Mouse (Mus musculus): ENCODE measurements around the gene Pramel5. TPM values are rescaled to one million over a fixed set of nuclear protein-coding genes. Genes with fewer than 3 reads are reported as not detected.
"Not testable (repeated sequence)": the region's sequence is repeated elsewhere in the genome, so short reads cannot be mapped to it uniquely, and the experiment has no call there.

Pramel5 gene
- polyA plus RNA-seq (2012; rRNA removed), result not detected in 2 replicates

DNA sequence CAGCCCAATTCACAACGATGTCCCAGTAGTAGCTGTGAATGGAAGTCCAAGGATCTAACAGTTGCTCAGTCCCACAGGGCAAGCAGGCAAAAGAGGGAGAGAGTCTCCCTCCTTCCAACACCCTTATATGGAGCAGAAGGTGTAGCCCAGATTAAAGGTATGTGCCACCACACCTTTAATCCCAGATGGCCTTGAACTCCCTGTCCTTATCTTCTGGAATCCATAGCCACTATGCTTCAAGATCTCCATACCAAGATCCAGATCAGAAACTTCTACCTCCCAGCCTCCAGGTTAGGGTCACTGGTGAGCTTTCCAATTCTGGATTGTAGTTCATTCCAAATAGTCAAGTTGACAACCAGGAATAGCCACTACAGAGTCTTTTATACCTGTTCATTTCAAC is at the start of gene Pramel5:
Gene Pramel5, minus strand, starts transcription at position 101 of the 400 bp plus-strand sequence.
- DNase-seq; H3K4me3 ChIP-seq (replicated peaks; ENCODE audit: extremely low read depth, low read depth, low read length); H3K4me1 ChIP-seq (ENCODE audit: control insufficient read depth, insufficient read depth, low read length): not testable (repeated sequence)
- WGBS, result 65% methylated on average over 1 of the region's 1 CpGs

DNA sequence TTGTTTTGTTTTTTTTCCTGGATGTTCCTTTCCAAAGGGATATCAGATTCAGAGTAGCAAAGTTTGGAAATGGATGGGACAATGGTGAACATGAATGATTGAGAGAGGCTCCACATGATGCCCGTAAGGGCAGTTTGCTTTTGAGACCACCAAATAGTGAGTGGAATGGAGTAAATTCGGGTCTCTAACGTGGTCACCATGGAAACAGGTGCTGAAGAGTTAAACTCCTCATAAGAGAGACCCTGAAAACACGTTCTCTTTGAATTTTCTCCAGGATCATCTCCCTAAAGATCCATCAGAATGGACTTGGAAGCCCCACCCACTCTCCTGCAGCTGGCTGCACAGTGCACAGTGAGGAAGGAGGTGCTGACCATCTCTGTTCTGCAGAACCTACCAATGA is 49.7 kb upstream of the Pramel5 start, which contains the start of gene Gm13128:
Gene Gm13128, plus strand, starts transcription at position 301 of the 400 bp plus-strand sequence.
- 50% methylated on average over 4 of the region's 4 CpGs for WGBS
- DNase-seq; H3K4me3 ChIP-seq (replicated peaks; ENCODE audit: extremely low read depth, low read depth, low read length); H3K4me1 ChIP-seq (ENCODE audit: control insufficient read depth, insufficient read depth, low read length): not testable (repeated sequence)

DNA sequence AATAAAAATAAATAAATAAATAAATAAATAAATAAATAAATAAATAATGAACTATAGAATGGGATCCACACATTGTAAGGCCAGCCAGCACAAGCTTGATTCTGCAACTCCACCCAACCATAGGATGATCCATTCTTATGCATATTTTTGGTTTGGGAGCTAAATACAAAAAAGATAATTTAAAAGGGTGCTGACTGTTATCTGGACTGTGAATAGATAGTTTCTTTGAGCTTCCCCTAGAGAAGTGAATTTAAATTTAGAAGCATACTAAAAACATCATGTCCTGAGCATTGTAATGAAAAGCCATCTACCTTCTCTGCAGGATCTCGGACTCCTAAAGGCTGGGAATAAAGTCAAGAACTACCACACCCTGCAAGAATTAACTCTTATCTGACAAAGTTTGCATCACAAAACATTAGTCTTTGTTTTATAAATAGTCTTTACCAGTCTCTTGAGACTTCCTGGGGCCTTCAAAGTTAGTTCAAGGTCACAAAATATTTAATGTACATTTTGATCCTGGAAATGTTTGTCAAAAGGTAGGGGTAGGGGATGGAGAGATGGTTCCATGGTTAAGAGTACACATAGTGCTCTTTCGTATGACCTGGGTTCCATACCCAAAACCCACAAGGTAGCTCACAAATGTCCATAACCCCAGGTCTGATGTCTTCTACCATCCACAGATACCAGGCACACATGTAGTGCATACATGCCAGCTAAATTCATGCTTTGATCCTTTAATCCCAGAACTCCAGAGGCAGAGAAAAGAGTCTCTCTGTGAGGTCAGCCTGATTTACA is 32.6 kb upstream of the Pramel5 start:
- not testable (repeated sequence) for DNase-seq; H3K4me1 ChIP-seq (ENCODE audit: control insufficient read depth, insufficient read depth, low read length); H3K4me3 ChIP-seq (replicated peaks; ENCODE audit: extremely low read depth, low read depth, low read length)
- WGBS, result 64% methylated on average over 2 of the region's 2 CpGs

DNA sequence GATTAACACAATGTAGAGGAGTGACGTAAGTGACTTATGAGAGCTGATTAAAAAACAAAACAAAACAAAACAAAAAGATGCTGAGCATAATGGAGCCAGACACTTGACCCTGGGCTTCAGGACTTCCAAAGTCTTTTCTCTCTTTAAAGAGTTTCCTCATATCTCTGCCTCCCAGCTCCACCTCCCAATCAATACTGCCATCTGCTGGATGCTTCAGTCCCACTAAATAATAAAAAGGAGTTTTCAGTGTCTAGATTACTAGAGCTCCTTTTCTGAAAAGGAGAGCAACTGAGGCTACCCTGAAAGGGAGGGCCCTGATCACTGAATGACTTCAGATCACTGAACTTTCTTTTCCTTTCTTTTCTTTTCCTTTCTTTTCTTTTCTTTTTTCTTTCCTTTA is 19.1 kb upstream of the Pramel5 start:
- not testable (repeated sequence) for H3K4me1 ChIP-seq (ENCODE audit: control insufficient read depth, insufficient read depth, low read length); H3K4me3 ChIP-seq (replicated peaks; ENCODE audit: extremely low read depth, low read depth, low read length); DNase-seq
- WGBS, result 44% methylated on average over 1 of the region's 1 CpGs

DNA sequence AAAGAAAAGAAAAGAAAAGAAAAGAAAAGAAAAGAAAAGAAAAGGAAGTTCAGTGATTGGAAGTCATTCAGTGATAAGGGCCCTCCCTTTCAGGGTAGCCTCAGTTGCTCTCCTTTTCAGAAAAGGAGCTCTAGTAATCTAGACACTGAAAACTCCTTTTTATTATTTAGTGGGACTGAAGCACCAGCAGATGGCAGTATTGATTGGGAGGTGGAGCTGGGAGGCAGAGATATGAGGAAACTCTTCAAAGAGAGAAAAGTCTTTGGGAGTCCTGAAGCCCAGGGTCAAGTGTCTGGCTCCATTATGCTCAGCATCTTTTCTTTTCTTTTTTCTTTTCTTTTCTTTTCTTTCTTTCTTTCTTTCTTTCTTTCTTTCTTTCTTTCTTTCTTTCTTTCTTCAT is 25.5 kb downstream of the Pramel5 start:
- H3K4me3 ChIP-seq (replicated peaks; ENCODE audit: extremely low read depth, low read depth, low read length); DNase-seq; H3K4me1 ChIP-seq (ENCODE audit: control insufficient read depth, insufficient read depth, low read length): not testable (repeated sequence)

Other genes starting within 250 kb of the Pramel5 start
- not detected in 2 replicates for gene Pramel4, start 221.4 kb downstream of the Pramel5 start, polyA plus RNA-seq (2012; rRNA removed)
- not detected in 2 replicates for gene Gm13102, start 174.0 kb downstream of the Pramel5 start, polyA plus RNA-seq (2012; rRNA removed)
- not detected in 2 replicates for gene Oog3, start 117.8 kb downstream of the Pramel5 start, polyA plus RNA-seq (2012; rRNA removed)
- not detected in 2 replicates for gene Oog2, start 89.8 kb downstream of the Pramel5 start, polyA plus RNA-seq (2012; rRNA removed)
- not detected in 2 replicates for gene C87977, start 67.2 kb downstream of the Pramel5 start, polyA plus RNA-seq (2012; rRNA removed)
- not detected in 2 replicates for gene Gm13128, start 49.8 kb upstream of the Pramel5 start, polyA plus RNA-seq (2012; rRNA removed)
- gene Gm13119, start 77.5 kb upstream of the Pramel5 start, polyA plus RNA-seq (2012; rRNA removed), result not detected in 2 replicates
- not detected in 2 replicates for gene Pramef20, start 97.4 kb upstream of the Pramel5 start, polyA plus RNA-seq (2012; rRNA removed)
- 0.50 and 0.75 TPM in 2 replicates for gene Pramef12, start 128.0 kb upstream of the Pramel5 start, polyA plus RNA-seq (2012; rRNA removed)
- 0.12 TPM in 1 of 2 replicates, not detected in the other for gene 1700012P22Rik, start 158.3 kb upstream of the Pramel5 start, polyA plus RNA-seq (2012; rRNA removed)
- not detected in 2 replicates for gene Gm9944, start 172.8 kb upstream of the Pramel5 start, polyA plus RNA-seq (2012; rRNA removed)
- gene Aadacl3, start 183.3 kb upstream of the Pramel5 start, polyA plus RNA-seq (2012; rRNA removed), result not detected in 2 replicates
- not detected in 2 replicates for gene 9430007A20Rik, start 239.3 kb upstream of the Pramel5 start, polyA plus RNA-seq (2012; rRNA removed)

Measured in lung, adult 2 months (tissue).